Comparison of ENCODE assay signal across 8 mouse cellular contexts in the genomic region with DNA sequence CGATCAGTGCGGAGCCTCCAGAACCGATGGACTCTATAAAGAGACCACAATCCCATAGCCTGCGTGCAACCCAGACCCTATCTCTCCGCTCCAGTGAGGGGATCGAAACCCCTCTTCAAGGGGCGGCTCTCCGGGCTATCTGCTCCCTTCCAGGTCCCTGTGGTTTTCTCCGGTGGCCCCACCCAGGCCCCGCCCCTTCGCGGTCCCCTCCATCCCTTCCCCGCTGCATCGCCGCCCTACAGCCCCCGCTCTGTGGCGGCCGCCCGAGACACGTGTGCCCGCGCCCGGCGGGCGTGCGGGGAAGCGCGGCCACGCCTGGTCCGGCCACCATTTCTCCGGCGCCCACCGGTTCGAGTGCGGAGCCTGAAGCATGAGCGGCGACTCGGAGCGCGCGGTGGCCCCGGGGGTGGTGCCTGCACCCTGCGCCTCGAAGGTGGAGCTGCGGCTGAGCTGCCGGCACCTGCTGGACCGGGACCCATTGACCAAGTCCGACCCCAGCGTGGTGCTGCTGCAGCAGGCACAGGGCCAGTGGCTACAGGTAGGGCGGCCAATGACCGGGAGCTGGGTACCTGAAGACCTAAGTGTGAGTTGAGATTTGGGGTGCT. TPM values are rescaled to one million over a fixed set of nuclear protein-coding genes. Genes with fewer than 3 reads are reported as not detected.
DNase-seq lines count a peak whose midpoint lies in the region; ATAC-seq and TF ChIP-seq lines count a peak whose summit lies in the region.

A gene (plus strand): TSS at position 248 of the 605 bp plus-strand sequence.

- peaks cover 13% of the 10 kb centered on the region for H3K4me1 ChIP-seq in heart, postnatal 0 days (ENCODE audit: control insufficient read depth, insufficient read depth)
- no peaks in the 10 kb centered on the region for H3K4me1 ChIP-seq in CH12.LX (ENCODE audit: control insufficient read depth in 1 of 2, insufficient read depth in 2 of 2)
- H3K4me1 ChIP-seq in forebrain, embryonic 10.5 days, result peaks cover 27% of the 10 kb centered on the region
- H3K4me1 ChIP-seq in midbrain, embryonic 14.5 days (ENCODE audit: control insufficient read depth, insufficient read depth, low read length), result peaks cover 10% of the 10 kb centered on the region; the same call in 1 of the 2 replicates

- TF ChIP-seq EP300 in heart, postnatal 0 days (IDR thresholded peaks at IDR 0.05; ENCODE audit: low read depth), result no peak
- TF ChIP-seq EP300 in CH12.LX (IDR thresholded peaks at IDR 0.05; ENCODE audit: low read length), result no peak

- DNase-seq in heart, postnatal 0 days (ENCODE audit: low spot score), result no peak
- DNase-seq in heart, postnatal 14 days, result no peak
- no peak for DNase-seq in CH12.LX (ENCODE audit: extremely low read depth)
- DNase-seq in forebrain, embryonic 10.5 days (ENCODE audit: extremely low spot score, low spot score), result peak; percentile 41
- no peak for DNase-seq in left cerebral cortex, adult 8-10 months (ENCODE audit: low spot score in 2 of 2)
- DNase-seq in midbrain, embryonic 14.5 days, result peak; percentile 51
- no peak for DNase-seq in spleen, postnatal 36 days (ENCODE audit: low spot score in 2 of 2)
- DNase-seq in thymus, postnatal 25 days, result no peak

- intact Hi-C loops in heart, postnatal 14 days (cut with DNase I), result no loop called here

- H3K79me2 ChIP-seq in CH12.LX (replicated peaks; ENCODE audit: control insufficient read depth, extremely low read depth, insufficient read depth, poor library complexity, severe bottlenecking), result no peaks in the 10 kb centered on the region

- TF ChIP-seq POLR2A in CH12.LX (IDR thresholded peaks at IDR 0.05; ENCODE audit: low read depth, low read length), result no peak

- peaks cover 46% of the 10 kb centered on the region for H3K27me3 ChIP-seq in heart, postnatal 0 days (ENCODE audit: control insufficient read depth, insufficient read depth, low read length)
- H3K27me3 ChIP-seq in CH12.LX (replicated peaks), result peaks cover 73% of the 10 kb centered on the region
- peaks cover 56% of the 10 kb centered on the region for H3K27me3 ChIP-seq in forebrain, embryonic 10.5 days (ENCODE audit: poor library complexity, severe bottlenecking)
- peaks cover 37% of the 10 kb centered on the region for H3K27me3 ChIP-seq in midbrain, embryonic 14.5 days (ENCODE audit: control insufficient read depth, insufficient read depth, low read length)

- in situ Hi-C loops in CH12.LX (cut with MboI; ENCODE audit: low pct_ligation_motif_present, low pct_unique_long_range_greater_than_20kb, low sequenced_read_pairs), result no loop called here

- 1% methylated on average over 43 of the region's 51 CpGs for WGBS in heart, postnatal 0 days
- 1% methylated on average over 51 of the region's 51 CpGs for WGBS in forebrain, embryonic 10.5 days
- whole genome bisulfite sequencing in midbrain, embryonic 14.5 days, result under 1% methylated on average over 51 of the region's 51 CpGs

- dilution Hi-C loops in CH12.LX (cut with MboI; ENCODE audit: extremely low pct_ligation_motif_present, extremely low pct_unique_long_range_greater_than_20kb, low sequenced_read_pairs), result no loop called here

- H3K9ac ChIP-seq in heart, postnatal 0 days (replicated peaks; ENCODE audit: low read depth, low read length), result no peak within 1 kb of the TSS
- no peak within 1 kb of the TSS for H3K9ac ChIP-seq in CH12.LX (ENCODE audit: insufficient read depth, low read depth)
- peak within 1 kb of the TSS; percentile 54 for H3K9ac ChIP-seq in midbrain, embryonic 14.5 days (replicated peaks; ENCODE audit: low read length)

- peak within 1 kb of the TSS; percentile 51 for H3K4me3 ChIP-seq in heart, postnatal 0 days (ENCODE audit: low read depth, low read length)
- H3K4me3 ChIP-seq in CH12.LX (replicated peaks in 1 of 3; ENCODE audit: low read depth in 2 of 3, low read length in 2 of 3, poor library complexity in 1 of 3), result no peak within 1 kb of the TSS
- peak within 1 kb of the TSS; percentile 61 for H3K4me3 ChIP-seq in forebrain, embryonic 10.5 days
- peak within 1 kb of the TSS; percentile 41 for H3K4me3 ChIP-seq in midbrain, embryonic 14.5 days (replicated peaks; ENCODE audit: low read depth, low read length)

- no peak for TF ChIP-seq RAD21 in CH12.LX (IDR thresholded peaks at IDR 0.05; ENCODE audit: low read depth, low read length)

- ATAC-seq in heart, postnatal 0 days (ENCODE audit: insufficient read depth, low read depth), result peak; percentile 29; the same call in 1 of the 2 replicates
- no peak for ATAC-seq in midbrain, embryonic 14.5 days (ENCODE audit: low FRiP score, low TSS enrichment)

- no peaks in the 10 kb centered on the region for H3K9me3 ChIP-seq in heart, postnatal 0 days (replicated peaks; ENCODE audit: control insufficient read depth, low read length)
- no peaks in the 10 kb centered on the region for H3K9me3 ChIP-seq in CH12.LX (replicated peaks; ENCODE audit: low read length)
- no peaks in the 10 kb centered on the region for H3K9me3 ChIP-seq in forebrain, embryonic 10.5 days
- H3K9me3 ChIP-seq in midbrain, embryonic 14.5 days (ENCODE audit: control insufficient read depth, low read length), result no peaks in the 10 kb centered on the region

- H3K27ac ChIP-seq in heart, postnatal 0 days (ENCODE audit: low read depth), result no peak within 1 kb of the TSS
- no peak within 1 kb of the TSS for H3K27ac ChIP-seq in CH12.LX (ENCODE audit: insufficient read depth, low read depth)
- H3K27ac ChIP-seq in forebrain, embryonic 10.5 days, result peak within 1 kb of the TSS; percentile 51; the same call in 1 of the 2 replicates
- H3K27ac ChIP-seq in midbrain, embryonic 14.5 days (replicated peaks; ENCODE audit: low read depth, low read length), result no peak within 1 kb of the TSS

- no peak for TF ChIP-seq CTCF in heart, postnatal 0 days (IDR thresholded peaks at IDR 0.05; ENCODE audit: low read depth)
- no peak for TF ChIP-seq CTCF in CH12.LX (conservative IDR thresholded peaks at IDR 0.05 in 1 of 2, IDR thresholded peaks at IDR 0.05 in 1 of 2; ENCODE audit: low read depth in 2 of 2, low read length in 2 of 2)

- peak within 1 kb of the TSS; percentile 80 for H3K4me2 ChIP-seq in heart, postnatal 0 days (ENCODE audit: low read depth, low read length)
- peak within 1 kb of the TSS; percentile 17 for H3K4me2 ChIP-seq in CH12.LX (ENCODE audit: insufficient read depth, low read depth, poor library complexity, severe bottlenecking)
- H3K4me2 ChIP-seq in midbrain, embryonic 14.5 days (ENCODE audit: low read length), result peak within 1 kb of the TSS; percentile 70

- H3K36me3 ChIP-seq in heart, postnatal 0 days (replicated peaks; ENCODE audit: control insufficient read depth, insufficient read depth, low read length), result no peaks in the 10 kb centered on the region
- no peaks in the 10 kb centered on the region for H3K36me3 ChIP-seq in CH12.LX (replicated peaks in 1 of 2; ENCODE audit: control insufficient read depth in 1 of 2, insufficient read depth in 1 of 2, low read length in 1 of 2)
- no peaks in the 10 kb centered on the region for H3K36me3 ChIP-seq in forebrain, embryonic 10.5 days (replicated peaks)
- H3K36me3 ChIP-seq in midbrain, embryonic 14.5 days (ENCODE audit: control insufficient read depth, insufficient read depth, low read length), result no peaks in the 10 kb centered on the region

TF ChIP-seq in CH12.LX, 34 proteins besides CTCF, POLR2A, EP300 and RAD21:
- TF ChIP-seq MAZ (IDR thresholded peaks at IDR 0.05; ENCODE audit: low read depth, low read length) (no peak), ZC3H11A (IDR thresholded peaks at IDR 0.05; ENCODE audit: low read depth, low read length) (no peak), ZMIZ1 (IDR thresholded peaks at IDR 0.05; ENCODE audit: low read depth, low read length) (no peak), TCF12 (IDR thresholded peaks at IDR 0.05; ENCODE audit: low read depth, low read length) (no peak), USF2 (conservative IDR thresholded peaks at IDR 0.05; ENCODE audit: low read depth, low read length) (no peak), MXI1 (IDR thresholded peaks at IDR 0.05; ENCODE audit: low read depth, low read length) (no peak), ZKSCAN1 (IDR thresholded peaks at IDR 0.05; ENCODE audit: borderline replicate concordance, low read depth, low read length) (no peak), PAX5 (IDR thresholded peaks at IDR 0.05; ENCODE audit: low read length) (no peak)
TF ChIP-seq in CH12.LX: peak in this region for 0.

RNA-seq across cellular contexts. Expression of the gene that starts here (rescaled TPM):
- total RNA-seq in heart, postnatal 0 days (2014; rRNA removed; ENCODE audit: low replicate concordance), result 0.42 and 9.0 TPM in 2 replicates
- 0.15 and 0.16 TPM in 2 replicates for polyA plus RNA-seq in heart, postnatal 0 days (2015; fragmentation: Nextera tagmentation; extraction: Ambion mirVana)
- total RNA-seq in heart, postnatal 14 days (2021), result under 1 TPM; 0.31 to 0.39 TPM
- total RNA-seq in CH12.LX (2012; rRNA removed) (0.08 TPM in 1 of 2 replicates, not detected in the other), CH12.LX (2014; rRNA removed) (not detected in 2 replicates)
- not detected in 2 replicates for polyA plus RNA-seq in CH12.LX (2012; ENCODE audit: insufficient read length, low read depth)
- polyA plus RNA-seq in forebrain, embryonic 10.5 days (2016; fragmentation: Nextera tagmentation; extraction: Ambion mirVana), result 0.94 and 1.3 TPM in 2 replicates
- 10 to 100 TPM; 46.8 to 60.2 (median 57.2) TPM for total RNA-seq in left cerebral cortex, adult 8-10 months (2022)
- 1.8 and 3.7 TPM in 2 replicates for polyA plus RNA-seq in midbrain, embryonic 14.5 days (2014; fragmentation: Nextera tagmentation; extraction: Ambion mirVana)

Comparison
In these comparisons a context has a peak if more than half of its experiments do, and no peak if none do; other contexts are left out.
1. DNase-seq: peak in forebrain, embryonic 10.5 days (single experiment) and midbrain, embryonic 14.5 days (single experiment); none in heart, postnatal 0 days (single experiment), heart, postnatal 14 days (0 of 2), CH12.LX (single experiment), left cerebral cortex, adult 8-10 months (0 of 2), spleen, postnatal 36 days (0 of 2) and thymus, postnatal 25 days (single experiment).
2. H3K4me2 ChIP-seq: peak in every context shown above with its lines; median percentile 80 in heart, postnatal 0 days; 70 in midbrain, embryonic 14.5 days; 17 in CH12.LX.
3. H3K4me3 ChIP-seq: peak in heart, postnatal 0 days (single experiment), forebrain, embryonic 10.5 days (single experiment) and midbrain, embryonic 14.5 days (single experiment); none in CH12.LX (0 of 3).